Mouse (Mus musculus): ENCODE results near the gene Slc16a2.

DNA sequence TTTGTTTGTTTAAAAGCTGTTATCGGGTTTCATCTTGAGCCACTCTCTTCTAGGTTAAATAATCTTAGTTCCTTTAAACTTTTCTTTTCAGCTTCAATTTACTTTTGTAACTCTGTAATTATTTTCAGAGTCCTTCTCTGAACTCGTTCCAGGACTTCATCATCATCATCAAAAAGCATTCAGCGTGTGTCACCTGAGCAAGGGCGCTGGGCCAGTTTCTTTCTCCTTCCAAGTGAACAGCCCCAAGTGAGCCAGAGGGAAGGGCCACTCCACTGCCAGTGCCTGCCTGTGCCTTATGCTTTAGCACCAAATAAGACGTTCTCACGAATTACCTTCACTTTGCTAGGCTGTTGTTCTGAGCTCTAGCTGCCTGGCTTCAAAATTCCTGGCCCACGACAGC is 108.9 kb downstream of the Slc16a2 start:
- TF ChIP-seq POLR2A (IDR thresholded peaks at IDR 0.05; ENCODE audit: borderline replicate concordance, insufficient read depth, low read length), result no peak
- no peak for TF ChIP-seq CTCF (IDR thresholded peaks at IDR 0.05; ENCODE audit: borderline replicate concordance, insufficient read depth, low read depth, low read length)

Measured in cerebellum, adult 2 months (tissue).